Mouse (Mus musculus) 3T3-L1 (cell line): ENCODE results near the gene Rasa3.

Source experiments
- DNase-seq: peaks from one replicate; pipeline ENCODE4 v3.0.0-alpha.2; 2015; ENCODE audit warnings: low read depth, low spot score

Gene Rasa3

DNA sequence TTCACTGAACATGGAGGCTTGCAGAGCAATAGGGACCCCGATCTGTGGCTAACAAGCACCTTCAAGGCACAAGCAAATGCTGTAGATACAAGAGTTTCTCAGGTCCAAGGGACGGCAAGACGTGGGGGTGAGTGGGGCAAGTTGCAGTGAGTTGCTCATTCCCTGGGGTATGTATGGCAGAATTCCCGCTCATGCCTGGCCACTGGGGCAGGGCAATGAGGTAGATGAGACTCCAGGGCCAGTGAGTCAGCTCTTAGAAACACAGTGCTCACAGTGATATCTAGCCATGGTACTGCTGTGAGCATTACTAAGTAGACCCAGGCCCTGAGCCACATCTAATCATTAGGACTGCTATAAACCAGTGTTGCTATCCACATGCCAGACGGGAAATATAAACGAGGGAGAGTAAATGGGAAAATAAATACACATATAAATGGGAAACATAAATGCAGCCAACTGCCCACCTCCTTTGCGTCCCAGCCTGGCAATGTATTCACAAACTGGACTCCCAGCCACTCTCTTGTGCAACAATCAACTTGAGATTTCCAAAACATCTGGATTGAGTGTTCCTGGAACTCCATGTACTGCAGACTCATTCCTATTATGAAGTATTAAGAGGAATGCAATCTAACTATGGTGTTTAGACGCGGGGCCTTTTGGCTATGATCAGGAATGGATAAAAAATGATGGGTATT, 57.0 kb downstream of the Rasa3 start:
- peak; percentile 94 for DNase-seq

DNA sequence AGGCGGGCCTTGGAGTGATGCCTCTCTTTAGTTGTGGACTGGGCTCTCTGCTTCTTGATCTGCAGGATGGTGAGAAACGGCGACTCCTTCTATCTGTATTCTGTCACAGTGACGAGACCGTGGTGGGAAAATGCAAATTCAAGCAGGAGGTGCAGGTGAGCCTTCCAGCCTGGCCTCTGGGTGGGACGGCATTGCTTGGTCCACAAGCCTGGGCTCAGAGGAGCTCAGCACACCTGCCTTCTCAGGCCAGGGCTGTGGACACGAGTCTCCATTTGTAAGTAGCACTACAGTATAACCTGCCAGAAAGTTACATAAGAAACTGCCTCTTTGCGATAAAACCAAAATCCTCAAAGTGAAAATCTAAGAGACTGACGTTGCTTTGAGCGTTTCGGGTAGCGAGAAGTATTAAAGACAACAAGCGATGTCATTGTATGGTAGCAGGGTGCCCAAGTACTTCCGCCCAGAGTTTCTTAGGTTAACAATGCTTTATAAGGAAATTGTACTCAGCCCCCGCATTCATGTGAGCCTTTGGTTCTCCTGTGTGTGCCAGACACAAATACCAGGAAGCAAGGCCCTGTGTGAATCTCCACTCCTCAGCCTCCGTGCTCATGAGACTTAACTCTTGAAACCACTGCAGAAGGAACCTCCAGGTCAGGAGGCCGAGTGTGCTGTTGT, 60.4 kb downstream of the Rasa3 start:
- no peak for DNase-seq

DNA sequence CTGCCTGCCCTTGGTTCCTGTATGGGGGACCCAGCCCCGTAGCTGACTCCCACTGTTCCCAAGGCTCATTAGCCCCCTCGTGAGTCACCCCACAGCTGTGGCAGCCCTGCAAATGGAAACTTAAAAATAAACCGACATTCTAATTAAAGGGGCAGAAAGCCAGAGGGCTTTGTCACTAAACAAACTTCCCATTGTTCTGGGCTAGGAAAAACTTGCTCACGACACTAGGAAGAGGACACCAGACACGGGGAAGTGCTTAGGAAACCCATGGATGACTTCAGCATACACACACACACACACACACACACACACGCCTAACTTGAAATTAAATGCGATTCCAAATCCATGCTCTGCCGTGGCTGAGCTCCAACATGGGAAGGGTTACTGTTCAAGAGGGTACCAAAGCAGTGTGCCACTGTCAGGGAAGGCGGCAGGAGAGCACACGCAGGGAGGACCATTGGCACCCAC, 62.4 kb downstream of the Rasa3 start:
- DNase-seq, result peak; percentile 64

DNA sequence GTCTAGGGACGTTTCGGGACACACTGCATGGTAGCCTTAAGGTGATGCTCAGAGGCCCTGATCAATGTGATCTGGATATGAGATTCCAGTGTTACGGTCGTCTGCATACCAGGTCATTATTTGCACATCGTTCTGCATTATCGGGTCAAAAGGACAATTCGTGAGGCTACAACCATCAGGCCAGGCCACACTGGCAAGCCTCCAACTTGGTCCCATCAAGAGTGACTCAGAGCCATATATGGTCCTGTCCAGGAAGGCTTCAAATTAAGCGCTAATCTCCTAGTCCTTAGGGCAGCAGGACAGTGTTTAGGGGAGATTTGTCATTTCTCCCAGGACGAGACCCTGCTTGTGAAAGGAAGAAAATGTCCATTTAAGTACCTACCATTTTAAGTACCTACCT, 63.3 kb downstream of the Rasa3 start:
- DNase-seq, result peak; percentile 16

DNA sequence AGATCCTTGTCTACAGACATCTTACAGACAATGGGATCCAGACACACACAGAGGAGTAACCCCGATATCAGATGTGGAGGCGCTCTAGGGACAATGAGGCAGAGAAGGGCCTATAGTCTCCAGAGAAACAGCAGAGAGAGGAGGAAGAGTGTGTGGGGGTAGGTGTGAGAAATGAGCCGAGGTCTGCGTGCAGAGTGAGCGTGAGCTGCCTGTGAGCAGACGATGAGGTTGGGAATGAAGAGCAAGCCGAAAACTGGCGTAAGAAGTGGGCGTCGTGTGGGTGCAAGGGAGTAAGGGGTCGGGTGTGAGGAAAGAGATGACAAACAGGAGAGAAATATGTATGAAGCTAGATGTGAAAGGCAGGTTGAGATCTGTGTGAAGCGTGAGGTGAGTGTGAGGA, 65.7 kb downstream of the Rasa3 start:
- no peak for DNase-seq

DNA sequence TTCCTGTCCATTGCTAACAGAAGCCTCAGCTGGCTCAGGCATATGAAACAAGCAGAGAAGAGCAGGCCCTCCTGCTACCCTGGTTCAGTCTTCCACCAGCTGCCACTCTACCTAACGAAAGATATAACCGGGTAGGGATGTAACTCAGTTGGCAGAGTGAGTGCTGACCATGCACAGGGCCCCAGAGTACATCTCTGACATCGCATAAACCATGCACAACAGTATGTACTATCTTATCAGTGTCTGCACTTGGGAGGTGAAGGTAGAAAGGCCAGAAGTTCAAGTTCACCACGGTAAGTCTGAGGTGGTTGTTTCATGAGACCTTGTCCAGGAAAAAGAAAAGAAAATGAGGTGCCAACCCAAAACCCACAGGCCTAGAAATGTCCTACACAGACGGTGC, 67.4 kb downstream of the Rasa3 start:
- DNase-seq, result no peak

DNA sequence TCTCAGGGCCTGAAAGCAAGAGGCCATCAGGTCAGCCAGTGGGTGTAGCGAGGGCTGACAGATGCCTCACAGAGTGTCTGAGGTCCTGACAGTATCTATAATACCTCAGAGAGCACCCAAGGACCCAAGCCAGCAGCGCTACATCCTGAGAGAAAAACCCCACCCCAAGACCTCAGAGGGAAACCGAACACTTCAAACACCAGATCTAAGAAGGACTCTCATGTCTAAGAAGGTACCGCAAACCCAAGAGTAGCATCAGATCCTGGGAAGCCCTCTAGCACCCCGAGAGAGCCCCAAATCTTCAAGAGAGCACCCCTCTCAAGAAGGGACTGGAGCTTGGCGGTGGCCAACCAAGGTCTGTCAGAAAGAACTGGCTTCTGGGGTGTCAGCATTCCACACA, 68.5 kb downstream of the Rasa3 start:
- DNase-seq, result no peak

DNA sequence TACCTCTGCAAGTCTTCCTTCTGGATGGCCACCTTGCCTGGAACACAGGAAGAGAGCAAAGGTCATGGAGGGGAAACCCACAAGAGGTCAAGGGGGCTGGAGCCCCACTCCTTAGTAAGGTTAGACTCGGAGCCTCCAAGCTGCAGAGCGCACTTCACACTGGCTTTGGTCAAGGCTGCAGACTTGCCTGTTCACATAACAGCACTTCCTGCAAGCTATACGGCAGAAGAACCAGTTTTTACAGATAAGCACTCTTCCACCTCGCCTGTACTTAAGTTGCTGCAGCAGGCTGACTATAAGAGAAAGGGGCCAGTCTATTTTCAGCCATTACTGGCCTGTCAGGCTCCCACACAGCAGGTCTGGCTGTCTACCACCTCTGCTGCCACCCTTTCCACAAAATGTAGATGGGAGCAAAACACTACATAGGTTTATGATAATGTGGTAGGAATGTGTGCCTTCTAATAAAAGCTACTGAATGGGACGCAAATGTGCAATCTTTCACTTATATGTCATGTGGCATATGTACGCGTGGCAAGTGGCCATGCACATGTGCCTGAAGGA, 71.4 kb downstream of the Rasa3 start:
- no peak for DNase-seq

DNA sequence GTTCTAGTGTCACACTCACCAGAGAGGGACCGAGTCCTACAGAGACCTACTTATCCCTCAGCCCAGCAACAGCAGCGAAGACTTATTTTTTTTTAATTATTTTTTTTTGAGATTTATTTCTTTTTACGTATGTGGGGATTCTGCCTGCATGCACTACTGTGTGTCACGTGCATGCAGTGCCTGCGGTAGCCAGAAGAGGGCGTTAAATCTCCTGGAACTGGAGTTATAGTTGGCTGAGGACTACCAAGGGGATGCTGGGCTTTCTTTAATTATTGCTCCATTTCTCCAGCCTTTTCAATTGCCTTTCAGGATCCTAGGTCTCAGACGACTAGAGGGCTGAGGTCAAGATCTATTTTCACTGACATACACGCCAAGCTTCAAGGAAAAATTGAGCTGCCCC, 74.8 kb downstream of the Rasa3 start:
- DNase-seq, result peak; percentile 61

DNA sequence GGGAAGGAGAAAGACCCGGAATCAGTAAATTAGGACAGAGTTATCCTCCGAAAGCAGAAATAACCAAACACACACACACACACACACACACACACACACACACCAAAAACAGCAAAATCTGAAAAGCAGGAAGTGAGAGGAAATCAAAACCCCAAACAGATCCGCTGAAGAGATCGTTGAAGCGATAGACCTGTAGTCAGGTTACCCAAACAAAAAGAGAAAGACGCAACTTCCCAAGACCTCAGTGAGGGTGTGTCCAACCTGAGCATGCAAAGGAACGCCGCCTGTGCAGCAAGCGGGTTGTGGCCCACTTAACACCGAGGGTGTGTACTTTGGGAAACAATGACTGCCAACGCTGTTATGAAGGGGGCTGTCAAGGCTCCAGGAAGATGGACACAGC, 76.2 kb downstream of the Rasa3 start:
- DNase-seq, result no peak

DNA sequence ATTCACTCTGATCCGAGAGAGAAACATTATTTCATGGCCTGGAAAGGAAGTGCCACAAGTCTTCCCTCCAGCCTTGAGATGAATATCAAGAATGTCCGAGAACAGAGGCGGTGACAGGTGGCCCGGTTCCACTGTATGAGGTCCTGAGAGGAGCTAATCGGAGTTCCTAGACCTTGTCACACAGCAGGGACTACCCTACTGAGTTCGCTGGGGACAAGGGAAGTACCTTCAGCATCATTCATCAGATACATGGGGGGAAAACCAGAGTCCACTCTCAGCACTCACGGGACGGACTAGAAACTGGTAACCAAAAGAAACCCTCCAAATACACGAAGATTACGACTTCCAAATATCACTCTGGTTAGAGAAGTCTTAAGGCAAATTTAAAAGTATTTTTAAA, 76.7 kb downstream of the Rasa3 start:
- no peak for DNase-seq

DNA sequence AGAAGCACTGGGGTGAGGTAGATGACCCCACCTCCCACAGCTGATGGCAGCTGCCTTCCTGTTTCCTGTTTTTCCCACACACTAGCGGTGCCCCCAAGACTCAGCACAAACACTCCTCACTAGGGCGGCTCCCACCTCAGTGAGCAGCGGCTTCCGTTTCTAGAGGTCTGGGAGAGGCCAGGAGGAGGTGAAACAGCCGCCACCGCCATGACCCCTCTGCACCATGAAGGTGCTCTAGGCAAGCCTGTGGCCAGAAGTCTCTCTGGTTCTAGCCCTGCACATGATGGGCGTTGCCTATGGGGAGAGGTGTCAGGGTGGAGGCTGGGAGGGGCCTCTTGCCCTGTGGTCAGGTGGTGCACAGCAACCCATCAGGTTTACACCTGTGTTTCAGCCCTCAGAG, 77.2 kb downstream of the Rasa3 start:
- DNase-seq, result no peak

DNA sequence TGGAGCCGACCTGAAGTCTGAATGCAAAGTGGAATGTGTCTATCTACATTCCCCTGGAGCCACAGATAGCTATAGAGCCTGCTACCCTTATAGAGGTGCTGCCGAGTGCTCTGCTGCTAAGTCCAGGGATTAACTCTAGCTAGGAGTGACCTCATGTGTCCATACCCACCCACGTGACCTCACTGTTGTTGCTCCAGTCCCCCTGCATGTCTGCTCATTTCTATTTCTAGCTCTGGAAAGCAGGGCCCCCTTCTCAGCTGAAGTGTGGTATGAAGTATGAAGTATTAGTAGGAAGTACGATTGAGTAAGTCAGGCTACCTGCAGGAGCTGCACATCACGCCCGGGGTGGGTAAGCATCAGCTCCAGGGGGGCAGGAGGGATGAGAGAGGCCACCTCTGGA, 79.6 kb downstream of the Rasa3 start:
- DNase-seq, result no peak

DNA sequence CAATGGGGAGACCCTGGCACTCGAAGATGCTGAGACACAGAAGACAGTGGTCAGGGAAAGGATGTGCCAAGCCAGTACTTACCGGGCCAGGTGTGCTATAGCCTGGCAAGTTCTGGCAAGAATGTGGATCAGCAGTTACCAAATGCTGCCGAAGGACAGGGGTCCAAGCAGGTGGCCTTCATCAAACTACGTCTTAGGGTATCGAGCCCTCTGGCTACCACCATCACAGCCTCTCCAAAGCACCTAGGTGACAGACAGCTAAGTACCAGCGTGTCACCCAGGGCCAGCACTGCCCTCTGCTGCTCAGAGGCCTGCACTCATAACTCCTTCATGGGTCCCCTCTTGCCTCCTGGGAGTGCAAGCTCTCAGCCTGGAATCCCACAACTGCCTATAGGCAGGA, 81.5 kb downstream of the Rasa3 start:
- DNase-seq, result peak; percentile 20

DNA sequence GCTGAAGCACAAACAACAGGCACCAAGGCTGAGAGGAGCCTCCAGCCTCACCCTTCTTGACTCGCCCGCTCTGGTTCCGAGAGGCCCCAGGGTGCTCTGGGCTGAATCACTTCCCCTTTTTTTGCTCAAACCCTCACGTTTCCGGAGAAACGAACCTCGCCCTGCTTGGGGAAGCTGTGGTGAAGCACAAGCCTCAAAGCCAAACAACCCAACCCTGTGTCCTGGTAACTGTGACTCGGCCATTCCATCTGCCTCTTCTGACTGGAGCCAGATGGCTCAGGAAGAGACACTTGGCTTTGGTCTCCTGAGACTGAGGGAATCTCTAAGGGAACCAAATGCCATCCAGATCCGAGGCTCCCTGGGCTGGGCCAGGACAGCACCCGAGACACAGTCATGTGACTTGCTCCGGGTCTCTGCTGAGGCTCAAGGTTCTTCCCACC, 82.5 kb downstream of the Rasa3 start:
- peak; percentile 82 for DNase-seq

DNA sequence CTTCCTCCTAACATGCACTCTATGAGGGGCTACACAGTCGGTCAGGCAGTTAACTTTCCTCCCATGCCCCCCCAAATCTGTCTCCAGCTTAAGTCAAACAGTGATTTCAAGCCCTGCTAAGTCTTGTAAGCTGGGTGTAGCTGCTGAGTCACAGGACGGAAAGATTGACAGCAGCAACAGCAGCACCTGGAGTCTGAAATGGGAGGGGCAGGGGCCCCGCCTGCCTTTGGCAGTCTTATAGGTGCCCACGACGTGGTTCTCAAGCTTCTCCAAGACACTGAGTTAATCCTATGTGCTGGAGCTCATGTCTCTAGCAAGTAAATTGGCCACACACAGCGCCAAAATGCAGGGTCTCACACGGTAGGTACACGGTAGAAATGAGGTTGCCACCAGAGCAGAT, 84.1 kb downstream of the Rasa3 start:
- no peak for DNase-seq

DNA sequence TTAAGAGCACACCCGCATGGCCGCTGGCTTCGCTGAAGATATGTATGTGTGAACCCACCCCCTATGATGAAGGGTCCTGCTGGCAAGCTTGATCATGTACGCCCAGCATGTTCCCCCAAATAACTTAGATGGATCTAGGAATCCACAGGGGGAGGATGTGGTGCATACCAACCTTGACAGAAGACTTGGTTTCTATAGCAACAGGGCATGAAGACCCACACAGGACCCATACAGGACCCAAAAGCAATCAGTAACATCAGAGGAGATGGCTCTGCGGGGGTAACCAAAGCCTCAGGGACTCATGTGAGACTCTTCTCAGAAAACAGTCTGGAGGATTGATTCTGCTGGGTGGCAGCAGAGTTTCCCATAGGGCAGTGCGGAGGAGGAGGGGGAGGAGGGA, 86.2 kb downstream of the Rasa3 start:
- DNase-seq, result no peak

DNA sequence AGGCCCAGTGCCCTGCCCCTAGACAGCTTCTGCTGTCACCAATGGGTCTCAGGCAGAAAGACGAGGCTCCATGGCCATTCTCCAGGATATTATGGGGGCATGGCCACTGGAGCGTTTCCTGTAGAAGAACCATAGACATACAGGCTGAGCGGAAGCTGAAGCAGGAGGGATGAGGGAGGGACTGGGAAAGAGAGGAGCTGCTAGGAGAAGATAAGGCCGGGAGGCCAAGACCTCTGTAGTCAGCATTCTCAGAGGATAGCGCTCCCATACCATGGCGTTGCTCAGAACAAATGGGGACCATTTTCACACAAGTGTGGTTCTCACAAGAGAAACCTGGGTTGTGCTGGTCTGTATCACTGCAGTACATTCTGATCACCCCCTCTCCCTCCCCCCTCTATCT, 88.3 kb downstream of the Rasa3 start:
- no peak for DNase-seq

DNA sequence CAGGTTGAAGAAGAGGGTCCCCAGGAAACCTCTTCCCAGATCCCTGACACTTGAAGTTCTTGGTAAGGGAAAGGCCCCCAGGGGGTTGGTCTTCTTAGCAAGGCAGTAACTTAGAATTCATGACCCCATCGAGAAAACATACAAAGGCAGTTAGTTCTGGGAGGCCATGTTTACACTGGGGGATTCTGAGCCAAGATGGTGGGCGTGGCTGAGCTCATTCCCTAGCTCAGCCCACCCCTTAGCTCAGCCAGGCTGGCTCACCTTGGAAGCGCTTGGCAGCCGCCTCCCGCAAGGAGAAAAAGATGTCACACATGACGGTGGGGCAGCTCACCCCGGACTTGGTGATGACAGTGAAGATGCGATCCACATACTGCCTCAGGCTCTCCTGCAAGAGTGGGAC, 92.8 kb downstream of the Rasa3 start:
- DNase-seq, result no peak

DNA sequence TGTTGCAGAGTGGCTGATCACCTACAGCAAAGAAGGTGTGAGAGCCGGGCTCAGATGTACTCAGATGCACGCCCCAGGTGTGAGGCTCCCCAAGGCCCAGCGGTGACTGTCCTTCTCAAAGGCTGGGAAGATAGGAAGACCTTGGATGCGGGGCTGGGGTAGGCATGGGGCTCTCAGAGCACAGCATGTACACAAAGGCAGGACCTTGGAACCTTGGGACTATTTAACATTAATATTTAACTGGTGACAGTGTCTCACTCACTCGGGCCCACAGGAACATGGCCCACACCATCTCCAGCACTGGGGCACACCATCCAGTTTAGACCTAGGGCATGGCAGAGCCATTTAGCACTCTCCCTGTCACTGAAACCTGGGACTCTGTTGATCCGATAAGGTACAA, 99.5 kb downstream of the Rasa3 start:
- no peak for DNase-seq

DNA sequence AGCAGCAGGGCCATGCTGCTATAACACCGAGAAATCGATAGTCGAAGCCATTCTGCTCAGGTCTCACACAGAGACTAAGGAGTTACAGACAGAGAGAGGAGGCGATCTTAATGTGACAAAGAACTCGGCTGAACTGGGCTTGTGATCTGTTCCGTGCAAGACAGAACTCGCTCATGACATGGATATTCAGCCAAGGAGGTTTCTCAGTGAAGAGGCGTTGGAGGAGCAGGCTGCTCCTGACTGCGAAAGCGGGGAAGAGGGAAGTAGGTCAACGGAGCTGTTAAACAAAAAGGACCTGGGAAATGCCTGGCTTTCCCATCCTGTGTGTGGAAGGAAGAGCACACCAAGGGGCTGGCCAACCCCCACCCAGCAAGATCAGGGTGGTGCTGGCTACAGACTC, 105.4 kb downstream of the Rasa3 start:
- no peak for DNase-seq

DNA sequence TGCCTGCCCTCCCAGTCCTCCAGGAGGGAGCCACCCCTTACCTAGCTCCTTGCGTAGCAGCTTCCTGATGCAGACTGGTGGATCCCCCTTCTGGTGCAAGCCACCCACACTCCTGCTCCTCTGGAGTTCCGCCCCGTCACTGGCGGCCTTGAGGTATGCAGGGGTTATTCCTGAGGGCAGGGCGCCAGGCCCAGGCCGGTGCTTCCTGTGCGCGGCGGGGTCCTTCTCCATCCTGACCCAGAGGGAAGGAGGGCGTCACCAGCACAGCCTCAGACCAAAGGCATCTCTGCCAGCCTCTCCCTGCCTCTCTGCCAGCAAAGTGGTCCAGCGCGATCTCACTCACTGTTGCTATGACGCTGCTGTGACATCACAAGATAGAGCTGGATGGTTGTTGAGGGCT, 115.3 kb downstream of the Rasa3 start, which contains the start of gene 1700029H14Rik:
Gene 1700029H14Rik (minus strand): TSS at position 344 of the 400 bp plus-strand sequence.
- no peak for DNase-seq

DNA sequence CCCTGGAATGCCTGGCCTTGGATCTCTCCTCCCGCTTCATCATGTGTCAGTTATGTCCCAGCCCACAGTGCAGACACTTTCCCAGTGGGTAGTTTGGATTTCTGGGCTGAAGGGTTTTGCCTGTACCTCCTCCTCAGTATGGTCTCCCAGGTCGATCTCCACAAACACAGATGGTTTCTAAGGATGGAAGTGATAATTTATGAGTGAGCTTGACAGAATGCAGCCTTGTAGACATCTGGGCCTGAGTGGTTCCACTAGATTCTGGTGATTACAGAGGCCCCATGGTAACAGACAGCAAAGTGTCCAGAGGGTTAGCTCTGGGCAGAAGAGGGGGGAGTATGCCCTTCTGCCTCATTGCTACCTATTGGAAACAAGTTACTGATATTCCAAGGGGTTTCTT, 119.9 kb downstream of the Rasa3 start:
- no peak for DNase-seq
